Mouse (Mus musculus) ES-Bruce4 (cell line): Measurements from ENCODE around the gene Olfr1013.

Experiments
- CTCF ChIP-seq: IDR thresholded peaks from one replicate; pipeline ENCODE4 v1.8.1; 2011; ENCODE audit warnings: low read depth, low read length
- EP300 ChIP-seq: IDR thresholded peaks from 2 replicates; pipeline ENCODE4 v1.6.1; 2011; ENCODE audit warnings: low read depth, low read length; ENCODE audit not compliant: insufficient read depth
- POLR2A ChIP-seq: IDR thresholded peaks from one replicate; pipeline ENCODE4 v1.8.1; 2011; ENCODE audit warnings: low read length; ENCODE audit not compliant: insufficient read depth

GRCm38 (mm10) chr2:85781717-85782116 lies 14.8 kb downstream of the Olfr1013 start, which contains the start of gene Olfr1015:
- TF ChIP-seq POLR2A, result no peak
- TF ChIP-seq CTCF, result no peak
- no peak for TF ChIP-seq EP300
